Mouse (Mus musculus): Measurements from ENCODE around the gene Ezh1.

DNA sequence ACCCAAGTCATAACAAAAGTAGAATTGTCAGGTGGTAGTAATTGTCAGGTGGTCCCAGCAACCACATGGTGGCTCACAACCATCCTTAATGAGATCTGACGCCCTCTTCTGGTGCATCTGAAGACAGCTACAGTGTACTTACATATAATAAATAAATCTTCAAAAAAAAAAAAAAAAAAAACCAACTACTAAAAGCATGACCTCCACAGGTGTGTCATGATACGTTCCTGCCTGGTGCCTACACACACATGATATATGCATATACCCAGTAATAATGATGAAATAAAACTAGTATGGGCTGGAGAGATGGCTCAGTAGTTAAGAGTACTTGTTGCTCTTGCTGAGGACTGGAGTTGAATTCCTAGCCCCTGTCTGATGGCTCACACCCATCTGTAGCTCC is 75.2 kb downstream of the Ezh1 start:
- no peak for TF ChIP-seq CTCF (IDR thresholded peaks at IDR 0.05; ENCODE audit: low read depth, low read length)
- TF ChIP-seq POLR2A (IDR thresholded peaks at IDR 0.05; ENCODE audit: insufficient read depth, low read length): no peak

Data from ES-Bruce4 (cell line).